Mouse (Mus musculus): ENCODE results near the gene Ppfibp2.

The Ppfibp2 gene

DNA sequence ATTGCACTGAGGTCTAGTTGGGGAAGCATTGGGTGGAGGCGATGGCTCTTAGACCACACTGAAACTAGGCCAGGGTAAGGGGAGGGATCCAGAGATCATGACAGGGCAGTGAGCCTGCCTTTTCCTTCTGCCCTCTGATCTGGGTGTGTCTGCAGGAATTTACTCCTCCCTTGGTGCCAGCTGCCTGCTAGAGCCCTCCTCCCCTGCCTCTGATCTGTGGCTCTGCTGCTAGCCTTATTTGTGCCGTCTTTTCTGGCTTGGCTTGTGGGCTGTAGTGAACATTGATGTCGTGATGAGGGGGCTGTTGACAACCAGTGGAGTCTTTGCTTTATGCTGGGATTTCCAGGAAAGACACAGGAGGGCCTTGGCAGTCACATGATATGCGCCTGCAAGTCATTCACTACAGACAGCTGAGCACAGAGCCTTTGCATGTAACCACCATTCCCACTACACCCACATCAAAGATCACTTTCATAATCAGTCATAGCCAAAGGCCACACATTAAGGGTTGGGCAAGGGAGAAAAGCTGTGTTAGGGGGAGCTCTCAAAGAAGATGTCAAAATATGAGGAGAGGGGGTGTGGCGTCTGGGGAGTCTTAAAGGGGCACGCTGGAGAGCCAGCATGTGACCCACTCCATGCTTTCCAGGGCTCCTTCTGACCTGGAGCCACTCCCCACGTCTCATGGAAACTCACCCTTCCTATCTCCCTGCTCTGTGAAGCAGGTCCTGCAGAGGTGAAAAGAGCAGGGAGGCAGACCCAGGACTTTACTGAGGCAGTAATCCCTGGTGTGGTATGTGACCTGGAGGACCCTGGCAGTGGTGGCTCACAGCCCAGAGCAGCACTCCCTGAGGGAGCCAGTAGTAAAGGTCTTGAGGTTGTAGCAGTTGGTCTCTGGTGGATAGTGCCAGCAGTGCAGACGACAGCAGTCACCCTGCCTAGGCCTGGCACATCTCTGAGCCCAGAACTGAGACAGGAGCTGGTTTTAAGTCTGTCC is 69.4 kb downstream of the Ppfibp2 start:
- no peak for DNase-seq

- no peak for DNase-seq
Measured at GRCm38 (mm10) chr7:107665221-107665585, 70.2 kb downstream of the Ppfibp2 start.

GRCm38 (mm10) chr7:107665586-107666261 is 70.7 kb downstream of the Ppfibp2 start:
- no peak for DNase-seq

DNA sequence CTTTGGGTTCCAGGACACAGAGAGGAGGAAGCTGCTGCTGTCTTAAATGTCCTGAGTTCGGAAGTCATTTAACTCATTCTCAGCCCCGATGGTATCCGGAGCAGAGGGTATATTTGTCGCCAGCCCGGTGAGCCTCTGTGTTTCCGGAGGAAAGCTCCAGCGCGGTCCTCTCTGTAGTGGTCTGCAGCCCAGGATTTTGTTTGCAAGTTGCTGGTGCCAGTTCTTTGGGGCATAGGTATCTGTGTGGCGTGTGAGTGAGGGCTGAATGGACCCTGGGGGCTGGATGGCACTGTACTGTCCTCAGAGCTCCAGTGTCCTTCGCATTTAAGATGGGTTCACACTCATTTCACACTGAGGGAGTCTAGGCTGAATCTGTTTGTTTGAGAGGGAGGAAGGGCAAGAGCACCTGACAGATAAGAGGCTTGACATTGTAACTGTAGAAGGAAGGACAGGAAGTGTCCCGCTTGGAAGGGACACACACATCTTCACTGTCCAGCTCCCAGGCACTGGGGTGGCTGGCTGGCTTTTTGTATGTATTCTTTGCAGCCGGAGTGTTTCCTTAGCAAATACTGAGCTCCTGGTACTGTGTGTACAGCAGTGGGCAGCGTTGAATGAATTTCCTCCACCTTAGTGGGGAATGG is 71.4 kb downstream of the Ppfibp2 start:
- no peak for DNase-seq

GRCm38 (mm10) chr7:107668514-107668913 is 73.5 kb downstream of the Ppfibp2 start:
- DNase-seq, result no peak

GRCm38 (mm10) chr7:107675224-107675623 is 80.2 kb downstream of the Ppfibp2 start:
- DNase-seq, result no peak

- no peak for DNase-seq
Measured at GRCm38 (mm10) chr7:107680151-107680852, 85.3 kb downstream of the Ppfibp2 start.

DNA sequence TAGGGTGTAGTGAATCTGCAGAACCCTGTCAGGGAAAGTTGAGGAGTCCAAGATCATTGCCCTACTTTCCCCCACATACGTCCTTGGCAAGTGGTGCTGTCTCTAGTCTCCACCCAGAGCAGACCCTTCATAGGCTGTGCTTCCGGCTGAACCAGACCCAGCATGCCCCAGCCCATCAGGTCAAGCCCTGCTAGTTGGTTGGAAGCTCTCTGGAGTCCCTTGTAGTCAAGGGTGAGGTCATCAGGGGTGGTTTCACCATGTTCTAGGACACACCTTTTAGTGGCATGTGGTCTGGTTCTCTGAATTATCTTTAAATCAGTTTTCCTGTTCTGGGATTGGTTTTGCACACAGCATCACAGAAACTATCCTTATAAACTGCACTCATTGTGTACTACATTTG is 86.3 kb downstream of the Ppfibp2 start:
- DNase-seq, result no peak

DNA sequence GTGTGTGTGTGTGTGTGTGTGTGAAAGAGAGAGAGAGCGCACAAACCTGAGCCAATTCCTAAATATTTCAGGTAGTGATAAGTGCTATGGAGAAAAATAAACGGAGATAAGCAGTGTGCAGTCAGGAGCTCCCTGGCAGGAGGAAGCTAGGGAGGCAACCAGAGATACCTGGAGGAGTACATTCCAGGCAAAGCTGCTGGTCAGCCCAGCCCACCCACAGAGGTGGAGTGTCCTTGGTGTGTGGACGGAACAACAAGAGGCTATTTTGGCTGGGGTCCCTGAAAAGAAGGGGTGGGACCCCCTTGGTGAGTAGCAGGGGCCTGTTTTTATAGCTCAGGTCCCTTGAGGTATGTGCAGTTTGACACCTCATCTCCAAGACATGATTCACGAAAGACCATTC is 88.2 kb downstream of the Ppfibp2 start:
- no peak for DNase-seq

DNA sequence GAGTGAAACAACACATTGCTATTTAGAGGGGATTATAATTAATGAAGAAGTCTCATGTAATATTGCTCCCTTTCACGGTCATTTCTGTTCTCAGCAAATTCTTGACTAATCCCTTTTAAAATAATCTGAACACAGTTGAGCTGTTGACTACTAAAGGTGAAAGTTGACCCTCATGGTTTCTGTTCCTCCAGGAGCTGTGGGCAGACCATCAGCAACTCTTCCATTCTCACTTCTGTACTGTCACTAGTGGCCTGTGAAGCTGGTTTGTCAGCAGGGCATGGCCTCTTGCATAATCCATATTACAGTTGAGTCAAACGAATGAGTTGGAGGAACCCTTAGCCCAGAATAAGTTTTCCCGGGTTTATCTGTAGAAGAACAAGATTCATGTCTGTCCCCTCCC is 88.6 kb downstream of the Ppfibp2 start:
- DNase-seq, result no peak

DNA sequence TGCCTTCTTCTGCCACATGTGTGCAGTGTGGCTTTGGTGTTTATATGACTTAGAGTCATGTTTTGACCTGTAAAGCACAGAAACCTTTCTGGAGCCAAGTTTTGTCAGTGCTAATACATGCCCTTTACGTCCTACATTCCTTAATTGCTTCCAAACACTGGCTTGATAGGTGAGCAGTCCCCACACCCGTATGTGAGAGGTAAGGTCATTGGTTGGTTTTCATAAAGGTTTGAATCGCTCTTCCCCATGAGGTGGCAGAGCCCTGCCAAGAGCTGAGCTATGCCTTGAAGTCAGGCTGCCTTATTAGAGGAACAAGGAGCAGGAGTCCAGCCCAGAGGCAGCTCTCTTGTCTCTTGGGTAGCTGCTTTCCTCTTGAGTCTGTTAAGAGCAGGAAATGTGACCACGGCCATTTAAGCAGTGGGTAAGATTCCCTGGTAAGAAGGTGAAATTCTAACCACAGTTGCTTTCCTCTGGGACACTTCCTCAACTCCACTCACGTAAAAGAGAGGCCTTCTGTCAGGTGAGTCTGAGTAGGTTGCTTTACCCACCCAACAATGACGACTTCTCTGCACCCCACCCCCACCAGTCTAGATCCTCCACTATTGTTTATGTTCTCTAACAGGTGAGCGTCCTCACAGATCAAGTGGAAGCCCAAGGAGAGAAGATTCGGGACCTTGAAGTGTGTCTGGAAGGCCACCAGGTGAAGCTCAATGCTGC is 90.4 kb downstream of the Ppfibp2 start:
- DNase-seq, result no peak

- DNase-seq, result no peak
Measured at GRCm38 (mm10) chr7:107685955-107686285, 90.9 kb downstream of the Ppfibp2 start.

GRCm38 (mm10) chr7:107687412-107687811 is 92.4 kb downstream of the Ppfibp2 start:
- peak in 1 of 2 experiments; percentile 49 for DNase-seq

DNA sequence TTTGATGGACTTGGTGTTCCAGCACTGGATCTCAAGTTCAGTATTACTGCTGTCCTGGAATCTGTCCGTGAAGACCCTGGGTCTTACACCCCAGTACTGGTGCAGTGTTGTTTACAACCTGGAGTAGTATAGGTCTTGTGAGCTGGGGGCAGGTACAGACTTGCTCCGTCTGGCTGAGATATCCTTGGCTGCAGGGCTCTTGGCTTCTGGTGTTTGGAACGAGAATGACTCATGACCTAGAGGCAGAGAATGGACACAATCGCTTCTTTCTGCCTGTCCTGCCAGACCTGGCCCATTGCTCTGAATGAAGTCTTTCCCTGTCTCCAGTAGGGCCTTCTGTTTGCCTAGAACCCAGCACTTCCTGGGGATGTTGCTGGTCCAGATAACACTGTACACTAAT is 93.0 kb downstream of the Ppfibp2 start:
- no peak for DNase-seq

- DNase-seq, result no peak
Measured at GRCm38 (mm10) chr7:107690426-107691221, 95.6 kb downstream of the Ppfibp2 start.

DNA sequence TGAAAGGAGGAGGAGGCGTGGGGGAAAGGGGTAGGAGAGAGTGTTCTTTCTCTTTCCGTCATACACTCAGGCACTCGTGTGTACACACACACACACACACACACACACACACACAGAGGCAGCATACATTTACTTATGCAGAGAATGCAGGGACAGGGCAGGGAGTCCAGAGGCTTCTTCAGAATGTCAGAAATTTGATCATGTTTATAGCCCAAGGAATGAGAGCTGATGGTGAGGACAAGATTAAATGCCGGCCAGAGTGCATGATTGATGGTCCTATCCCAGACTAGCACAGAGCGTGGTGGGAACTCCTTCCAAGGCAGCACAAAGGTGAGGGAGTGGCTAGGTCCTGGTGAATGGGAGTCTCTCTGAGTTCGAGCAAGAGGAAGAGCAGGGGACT is 96.5 kb downstream of the Ppfibp2 start:
- DNase-seq, result no peak

- no peak for DNase-seq
Measured at GRCm38 (mm10) chr7:107694254-107694947, 99.4 kb downstream of the Ppfibp2 start.

- DNase-seq, result no peak
Measured at GRCm38 (mm10) chr7:107697066-107697465, 102.1 kb downstream of the Ppfibp2 start.

DNA sequence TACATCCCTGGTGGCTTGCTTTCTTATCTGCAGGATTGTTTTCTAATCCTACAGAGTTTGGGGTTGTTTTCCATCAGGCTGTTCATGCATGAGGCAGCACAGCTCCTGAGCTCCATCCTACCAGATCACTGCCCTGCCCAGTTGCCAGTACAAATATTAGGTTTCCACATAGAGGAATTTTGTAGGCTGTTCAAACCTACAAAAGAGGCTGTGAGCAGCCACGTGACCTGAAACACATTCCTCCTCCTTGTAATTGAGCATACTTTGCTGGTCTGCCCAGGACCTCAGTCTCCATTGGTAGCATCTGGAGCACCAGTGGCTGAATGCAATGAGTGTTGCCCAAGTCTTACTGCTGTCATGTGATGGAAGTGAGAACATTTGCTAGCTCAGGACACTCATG is 104.9 kb downstream of the Ppfibp2 start:
- no peak for DNase-seq

DNA sequence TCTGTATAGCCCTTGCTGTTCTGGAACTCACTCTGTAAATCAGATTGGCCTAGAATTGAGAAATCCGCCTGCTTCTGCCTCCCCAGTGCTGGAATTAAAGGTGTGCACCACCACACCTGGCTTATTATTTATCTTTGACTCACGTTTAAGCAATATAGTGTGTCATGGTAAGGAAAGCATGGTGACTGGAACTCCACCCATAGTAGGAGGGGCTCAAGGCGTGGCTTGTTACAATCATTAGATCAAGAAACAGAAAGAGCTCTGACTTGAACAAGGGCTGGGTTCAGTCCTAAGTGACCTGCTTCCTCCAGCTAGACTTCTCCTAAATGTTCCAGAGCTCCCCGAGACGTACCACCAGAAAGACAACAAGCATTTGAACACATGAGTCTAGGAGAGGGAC is 105.6 kb downstream of the Ppfibp2 start:
- DNase-seq, result no peak
